8 mouse cellular contexts compared by ENCODE assay signal in the genomic region with DNA sequence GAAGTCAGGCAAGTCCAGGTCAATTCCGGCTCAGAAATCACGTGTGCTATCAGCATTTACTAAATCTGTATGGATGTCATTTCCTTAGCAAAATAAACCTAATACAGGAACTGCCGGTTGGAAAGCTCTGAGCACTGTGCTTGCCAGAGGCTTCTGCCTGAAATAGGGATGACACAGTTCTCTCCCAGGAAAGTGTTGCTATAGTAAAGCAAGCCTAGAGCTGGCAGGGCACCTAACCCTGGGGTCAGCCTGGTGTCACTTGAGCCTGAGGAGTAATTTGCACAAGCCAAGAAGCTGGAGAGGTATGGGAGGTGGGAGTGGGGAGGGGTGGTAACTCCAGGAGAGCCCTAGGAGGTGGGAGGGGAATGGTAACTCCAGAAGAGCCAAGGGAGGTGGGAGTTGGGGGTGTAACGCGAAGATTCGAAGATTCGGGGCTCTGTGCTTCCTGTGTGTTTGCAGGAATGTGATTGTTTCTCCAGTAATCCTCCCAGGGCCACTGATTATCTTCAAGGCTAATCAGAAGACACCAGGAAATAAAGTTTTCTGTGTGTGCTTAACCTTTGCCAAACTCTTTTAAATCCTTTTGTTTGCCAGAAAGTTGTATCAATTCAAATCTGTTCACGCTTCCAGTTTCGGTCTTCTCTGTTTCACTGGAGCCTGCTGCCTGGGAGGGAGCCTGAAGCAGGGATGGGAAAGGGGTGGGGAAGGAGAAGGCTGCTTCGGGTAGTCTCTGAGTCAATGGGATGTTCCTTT.
DNase-seq lines count a peak whose midpoint lies in the region; ATAC-seq and TF ChIP-seq lines count a peak whose summit lies in the region.
"Had no signal": no experiment of that assay in that cellular context is flagged by ENCODE, and none has a peak within 500 bp of the region (broad histone marks: within the 10 kb centered on the region; RNA-seq: fewer than 3 reads in every experiment).

No protein-coding gene starts in this region.

- H3K27me3 ChIP-seq in limb, embryonic 13.5 days = no peaks in the 10 kb centered on the region

- no peak for TF ChIP-seq CTCF in layer of hippocampus, adult 2 months (conservative IDR thresholded peaks at IDR 0.05)

- no peak overlapping the region for H3K9ac ChIP-seq in limb, embryonic 13.5 days
- H3K9ac ChIP-seq: liver, embryonic 15.5 days had no signal

- peak; percentile 6 to 8 for DNase-seq in layer of hippocampus, postnatal 36 days
- no peak for DNase-seq in layer of hippocampus, adult 2 months (ENCODE audit: low spot score in 2 of 2)
- peak; percentile 69 for DNase-seq in embryo, embryonic 10 days (ENCODE audit: low spot score)
- DNase-seq in gastrocnemius, adult 8-10 months (ENCODE audit: low spot score in 2 of 2) = peak; percentile 36 to 66
- DNase-seq in urinary bladder, postnatal 10 days (ENCODE audit: low spot score) = no peak
- DNase-seq in B cell, adult 2 months = no peak

- peaks cover 28% of the 10 kb centered on the region for H3K4me1 ChIP-seq in limb, embryonic 13.5 days

- no peak overlapping the region; the same call in 1 of the 2 replicates for H3K4me3 ChIP-seq in layer of hippocampus, adult 2 months
- H3K4me3 ChIP-seq in limb, embryonic 13.5 days = no peak overlapping the region
- H3K4me3 ChIP-seq: liver, embryonic 15.5 days had no signal

- H3K4me2 ChIP-seq in limb, embryonic 13.5 days (replicated peaks) = peak overlapping the region; percentile 34
- H3K4me2 ChIP-seq: liver, embryonic 15.5 days had no signal

- H3K36me3 ChIP-seq in limb, embryonic 13.5 days = no peaks in the 10 kb centered on the region
- H3K36me3 ChIP-seq: liver, embryonic 15.5 days had no signal

- H3K9me3 ChIP-seq in limb, embryonic 13.5 days = no peaks in the 10 kb centered on the region
- H3K9me3 ChIP-seq: liver, embryonic 15.5 days had no signal

- no peak for ATAC-seq in limb, embryonic 13.5 days (ENCODE audit: low FRiP score, low read depth)

- 18% methylated on average over 10 of the region's 10 CpGs for WGBS in limb, embryonic 13.5 days

- H3K27ac ChIP-seq in layer of hippocampus, adult 2 months = no peak overlapping the region
- H3K27ac ChIP-seq in limb, embryonic 13.5 days = no peak overlapping the region
- H3K27ac ChIP-seq: liver, embryonic 15.5 days had no signal

Comparison
In these comparisons a context has a peak if more than half of its experiments do, and no peak if none do; other contexts are left out.
1. DNase-seq: peak in layer of hippocampus, postnatal 36 days (2 of 2), embryo, embryonic 10 days (single experiment) and gastrocnemius, adult 8-10 months (2 of 2); none in layer of hippocampus, adult 2 months (0 of 2), urinary bladder, postnatal 10 days (single experiment) and B cell, adult 2 months (0 of 2).